ENCODE assay signal across 9 mouse cellular contexts in genomic region chr3:104782061-104782681, GRCm38 (mm10). TPM values are rescaled to one million over a fixed set of nuclear protein-coding genes. Genes with fewer than 3 reads are reported as not detected.
DNase-seq lines count a peak whose midpoint lies in the region; ATAC-seq and TF ChIP-seq lines count a peak whose summit lies in the region.
"Had no signal": no experiment of that assay in that cellular context is flagged by ENCODE, and none has a peak within 500 bp of the region (broad histone marks: within the 10 kb centered on the region; RNA-seq: fewer than 3 reads in every experiment).

No protein-coding gene starts in this region.

- H3K4me1 ChIP-seq in hindbrain, postnatal 0 days (ENCODE audit: insufficient read depth, low read length) = peaks cover 5% of the 10 kb centered on the region; the same call in 1 of the 2 replicates
- H3K4me1 ChIP-seq in liver, embryonic 16.5 days (ENCODE audit: control insufficient read depth, low read depth, low read length) = peaks cover 16% of the 10 kb centered on the region
- H3K4me1 ChIP-seq in stomach, embryonic 15.5 days = peaks cover 23% of the 10 kb centered on the region

- no peak for ATAC-seq in hindbrain, postnatal 0 days
- no peak for ATAC-seq in liver, embryonic 16.5 days (ENCODE audit: low read depth)
- ATAC-seq in stomach, embryonic 15.5 days (ENCODE audit: insufficient read depth, low FRiP score, low read depth) = no peak
- no peak for ATAC-seq in megakaryocyte progenitor cell, adult 5-6 weeks (replicated peaks; ENCODE audit: poor library complexity)

- peaks cover 50% of the 10 kb centered on the region for H3K27me3 ChIP-seq in hindbrain, postnatal 0 days (ENCODE audit: insufficient read depth, low read length)
- H3K27me3 ChIP-seq in liver, embryonic 16.5 days (ENCODE audit: control insufficient read depth, insufficient read depth, low read depth, low read length) = peaks cover 79% of the 10 kb centered on the region
- H3K27me3 ChIP-seq in stomach, embryonic 15.5 days (replicated peaks) = peaks cover 56% of the 10 kb centered on the region

- peak overlapping the region; percentile 98 for H3K27ac ChIP-seq in gastrocnemius, adult 2 months
- no peak overlapping the region for H3K27ac ChIP-seq in hindbrain, postnatal 0 days
- H3K27ac ChIP-seq in liver, embryonic 16.5 days (ENCODE audit: low read length) = no peak overlapping the region
- no peak overlapping the region for H3K27ac ChIP-seq in stomach, embryonic 15.5 days

- no peak overlapping the region for H3K9ac ChIP-seq in hindbrain, postnatal 0 days (replicated peaks; ENCODE audit: low read length)
- no peak overlapping the region for H3K9ac ChIP-seq in liver, embryonic 16.5 days (ENCODE audit: low read depth, low read length)
- no peak overlapping the region for H3K9ac ChIP-seq in stomach, embryonic 15.5 days

- H3K4me3 ChIP-seq in gastrocnemius, adult 2 months = peak overlapping the region; percentile 86
- no peak overlapping the region for H3K4me3 ChIP-seq in hindbrain, postnatal 0 days (ENCODE audit: low read length)
- peak overlapping the region; percentile 55; the same call in 1 of the 2 replicates for H3K4me3 ChIP-seq in liver, embryonic 16.5 days (ENCODE audit: low read depth, low read length)
- peak overlapping the region; percentile 52 for H3K4me3 ChIP-seq in stomach, embryonic 15.5 days (replicated peaks)

- peak overlapping the region; percentile 73 for H3K4me2 ChIP-seq in hindbrain, postnatal 0 days (ENCODE audit: low read depth, low read length)
- peak overlapping the region; percentile 72 for H3K4me2 ChIP-seq in liver, embryonic 16.5 days (ENCODE audit: low read depth, low read length)
- H3K4me2 ChIP-seq in stomach, embryonic 15.5 days = peak overlapping the region; percentile 100

- peak; percentile 0; the same call in 1 of the 2 replicates for TF ChIP-seq CTCF in gastrocnemius, adult 2 months (IDR thresholded peaks at IDR 0.05)
- TF ChIP-seq CTCF in hindbrain, postnatal 0 days (IDR thresholded peaks at IDR 0.05; ENCODE audit: low read depth) = no peak

- no peaks in the 10 kb centered on the region for H3K9me3 ChIP-seq in hindbrain, postnatal 0 days (ENCODE audit: low read length)
- H3K9me3 ChIP-seq in liver, embryonic 16.5 days (replicated peaks; ENCODE audit: control insufficient read depth, low read length) = no peaks in the 10 kb centered on the region
- H3K9me3 ChIP-seq in stomach, embryonic 15.5 days = no peaks in the 10 kb centered on the region

- DNase-seq in left cerebral cortex, postnatal 4 days = peak; percentile 53
- DNase-seq in left cerebral cortex, postnatal 25 days (ENCODE audit: low spot score in 2 of 2) = no peak
- peak; percentile 92 for DNase-seq in gastrocnemius, adult 2 months
- no peak for DNase-seq in hindbrain, postnatal 0 days (ENCODE audit: low spot score)
- no peak for DNase-seq in left cerebral cortex, adult 9 months (ENCODE audit: low spot score in 2 of 2)

- no peaks in the 10 kb centered on the region for H3K36me3 ChIP-seq in hindbrain, postnatal 0 days (ENCODE audit: insufficient read depth, low read length)
- no peaks in the 10 kb centered on the region for H3K36me3 ChIP-seq in liver, embryonic 16.5 days (ENCODE audit: control insufficient read depth, insufficient read depth)
- H3K36me3 ChIP-seq in stomach, embryonic 15.5 days = no peaks in the 10 kb centered on the region

- intact Hi-C loops in left cerebral cortex, postnatal 4 days (cut with DNase I) = no loop called here
- intact Hi-C loops in left cerebral cortex, postnatal 25 days (cut with DNase I) = no loop called here
- intact Hi-C loops in gastrocnemius, adult 2 months (cut with DNase I) = loop anchor here (5.0 kb wide), 2 partner anchors 35 to 185 kb away; partner anchors contain the start of gene Mov10

- WGBS in hindbrain, postnatal 0 days = 19% methylated on average over 12 of the region's 12 CpGs
- WGBS in liver, embryonic 16.5 days (ENCODE audit: insufficient replicate concordance) = 19% methylated on average over 12 of the region's 12 CpGs
- 25% methylated on average over 12 of the region's 12 CpGs for WGBS in stomach, embryonic 15.5 days

RNA-seq across cellular contexts. Expression of gene Fam19a3, which starts 0.5 kb away (rescaled TPM):
- under 1 TPM in 1 of 2 experiments, not detected in 1; 0.14 TPM for total RNA-seq in left cerebral cortex, postnatal 4 days (2021)
- total RNA-seq in left cerebral cortex, postnatal 25 days (2021) = under 1 TPM in 1 of 2 experiments, not detected in 1; 0.09 TPM
- 1 to 10 TPM; 2.7 to 4.2 TPM for total RNA-seq in gastrocnemius, adult 2 months (2021)
- total RNA-seq in hindbrain, postnatal 0 days (2014; rRNA removed) = 0.21 TPM in 1 of 2 replicates, not detected in the other
- polyA plus RNA-seq in hindbrain, postnatal 0 days (2015; fragmentation: Nextera tagmentation; extraction: Ambion mirVana) = not detected in 2 replicates
- polyA plus RNA-seq in liver, embryonic 16.5 days (2015; fragmentation: Nextera tagmentation; extraction: Ambion mirVana) = 0.04 TPM in 1 of 2 replicates, not detected in the other
- 0.10 and 0.21 TPM in 2 replicates for polyA plus RNA-seq in stomach, embryonic 15.5 days (2015; fragmentation: Nextera tagmentation; extraction: Ambion mirVana)
- not detected in 2 replicates for total RNA-seq in megakaryocyte progenitor cell, adult 5-6 weeks (2015)
- total RNA-seq in megakaryocyte progenitor cell, adult 5-6 weeks (2017) = not detected in 2 replicates
- total RNA-seq: left cerebral cortex, postnatal 10 days had no signal

RNA-seq across cellular contexts. Expression of gene Ppm1j, which starts 1.3 kb away (rescaled TPM):
- 1 to 10 TPM; 1.0 to 2.2 TPM for total RNA-seq in left cerebral cortex, postnatal 4 days (2021)
- under 1 TPM; 0.43 to 0.76 TPM for total RNA-seq in left cerebral cortex, postnatal 25 days (2021)
- 10 to 100 TPM; 33.3 to 45.6 TPM for total RNA-seq in gastrocnemius, adult 2 months (2021)
- 0.36 and 0.58 TPM in 2 replicates for total RNA-seq in hindbrain, postnatal 0 days (2014; rRNA removed)
- 0.99 and 1.9 TPM in 2 replicates for polyA plus RNA-seq in hindbrain, postnatal 0 days (2015; fragmentation: Nextera tagmentation; extraction: Ambion mirVana)
- 0.23 and 0.27 TPM in 2 replicates for polyA plus RNA-seq in liver, embryonic 16.5 days (2015; fragmentation: Nextera tagmentation; extraction: Ambion mirVana)
- polyA plus RNA-seq in stomach, embryonic 15.5 days (2015; fragmentation: Nextera tagmentation; extraction: Ambion mirVana) = 3.1 and 4.1 TPM in 2 replicates
- not detected in 2 replicates for total RNA-seq in megakaryocyte progenitor cell, adult 5-6 weeks (2015)
- total RNA-seq in megakaryocyte progenitor cell, adult 5-6 weeks (2017) = not detected in 2 replicates

RNA-seq across cellular contexts. Expression of gene Rhoc, which starts 6.0 kb away (rescaled TPM):
- total RNA-seq in left cerebral cortex, postnatal 4 days (2021) = 10 to 100 TPM; 42.1 to 43.3 TPM
- total RNA-seq in left cerebral cortex, postnatal 25 days (2021) = 10 to 100 TPM; 32.7 to 33.5 TPM
- 10 to 100 TPM; 26.1 to 41.6 TPM for total RNA-seq in gastrocnemius, adult 2 months (2021)
- total RNA-seq in hindbrain, postnatal 0 days (2014; rRNA removed) = 49.9 and 63.4 TPM in 2 replicates
- 54.8 and 55.7 TPM in 2 replicates for polyA plus RNA-seq in hindbrain, postnatal 0 days (2015; fragmentation: Nextera tagmentation; extraction: Ambion mirVana)
- 20.3 and 21.9 TPM in 2 replicates for polyA plus RNA-seq in liver, embryonic 16.5 days (2015; fragmentation: Nextera tagmentation; extraction: Ambion mirVana)
- 156 and 157 TPM in 2 replicates for polyA plus RNA-seq in stomach, embryonic 15.5 days (2015; fragmentation: Nextera tagmentation; extraction: Ambion mirVana)
- 0.37 TPM in 1 of 2 replicates, not detected in the other for total RNA-seq in megakaryocyte progenitor cell, adult 5-6 weeks (2015)
- total RNA-seq in megakaryocyte progenitor cell, adult 5-6 weeks (2017) = not detected in 2 replicates

RNA-seq across cellular contexts. Expression of gene Mov10, which starts 36.2 kb away (rescaled TPM):
- 10 to 100 TPM in 1 of 2 experiments, 1 to 10 TPM in 1; 9.2 to 11.0 TPM for total RNA-seq in left cerebral cortex, postnatal 4 days (2021)
- 10 to 100 TPM in 1 of 2 experiments, 1 to 10 TPM in 1; 8.0 to 10.5 TPM for total RNA-seq in left cerebral cortex, postnatal 25 days (2021)
- total RNA-seq in gastrocnemius, adult 2 months (2021) = 1 to 10 TPM in 1 of 2 experiments, under 1 TPM in 1; 0.38 to 2.5 TPM
- 10.9 and 11.6 TPM in 2 replicates for total RNA-seq in hindbrain, postnatal 0 days (2014; rRNA removed)
- polyA plus RNA-seq in hindbrain, postnatal 0 days (2015; fragmentation: Nextera tagmentation; extraction: Ambion mirVana) = 8.0 and 8.9 TPM in 2 replicates
- 33.8 and 36.2 TPM in 2 replicates for polyA plus RNA-seq in liver, embryonic 16.5 days (2015; fragmentation: Nextera tagmentation; extraction: Ambion mirVana)
- polyA plus RNA-seq in stomach, embryonic 15.5 days (2015; fragmentation: Nextera tagmentation; extraction: Ambion mirVana) = 86.1 and 95.2 TPM in 2 replicates
- total RNA-seq in megakaryocyte progenitor cell, adult 5-6 weeks (2015) = 5.8 and 8.9 TPM in 2 replicates
- total RNA-seq in megakaryocyte progenitor cell, adult 5-6 weeks (2017) = 2.0 and 4.4 TPM in 2 replicates

Comparison
In these comparisons a context has a peak if more than half of its experiments do, and no peak if none do; other contexts are left out.
1. DNase-seq: peak in left cerebral cortex, postnatal 4 days (single experiment) and gastrocnemius, adult 2 months (single experiment); none in left cerebral cortex, postnatal 25 days (0 of 2), hindbrain, postnatal 0 days (single experiment) and left cerebral cortex, adult 9 months (0 of 2).
2. RNA of gene Ppm1j, which starts 1.3 kb away (total RNA-seq): 33.3 to 45.6 TPM in gastrocnemius, adult 2 months; 1.0 to 2.2 TPM in left cerebral cortex, postnatal 4 days, 0.43 to 0.76 TPM in left cerebral cortex, postnatal 25 days, 0.36 to 0.58 TPM in hindbrain, postnatal 0 days and not detected in megakaryocyte progenitor cell, adult 5-6 weeks; every median in the first group is over 10 times any median in the second.
3. RNA of gene Rhoc, which starts 6.0 kb away (total RNA-seq): 49.9 to 63.4 TPM in hindbrain, postnatal 0 days, 42.1 to 43.3 TPM in left cerebral cortex, postnatal 4 days, 26.1 to 41.6 TPM in gastrocnemius, adult 2 months and 32.7 to 33.5 TPM in left cerebral cortex, postnatal 25 days; 0.37 TPM in megakaryocyte progenitor cell, adult 5-6 weeks; every median in the first group is over 10 times any median in the second.
4. Peak in every context shown above with its lines, with median percentiles within 50 percentile points of each other: H3K4me2 ChIP-seq.